Mouse (Mus musculus): Measurements from ENCODE around the gene Vdac1. TPM values are rescaled to one million over a fixed set of nuclear protein-coding genes. Genes with fewer than 3 reads are reported as not detected.
"Not testable (repeated sequence)": the region's sequence is repeated elsewhere in the genome, so short reads cannot be mapped to it uniquely, and the experiment has no call there.

The Vdac1 gene
- polyA plus RNA-seq, 1 experiment from 2014 or later: 204 TPM

GRCm38 (mm10) chr11:52388979-52389378, 28.3 kb downstream of the Vdac1 start:
- H3K36me3 ChIP-seq (replicated peaks): peaks cover 68% of the 10 kb centered on the region

DNA sequence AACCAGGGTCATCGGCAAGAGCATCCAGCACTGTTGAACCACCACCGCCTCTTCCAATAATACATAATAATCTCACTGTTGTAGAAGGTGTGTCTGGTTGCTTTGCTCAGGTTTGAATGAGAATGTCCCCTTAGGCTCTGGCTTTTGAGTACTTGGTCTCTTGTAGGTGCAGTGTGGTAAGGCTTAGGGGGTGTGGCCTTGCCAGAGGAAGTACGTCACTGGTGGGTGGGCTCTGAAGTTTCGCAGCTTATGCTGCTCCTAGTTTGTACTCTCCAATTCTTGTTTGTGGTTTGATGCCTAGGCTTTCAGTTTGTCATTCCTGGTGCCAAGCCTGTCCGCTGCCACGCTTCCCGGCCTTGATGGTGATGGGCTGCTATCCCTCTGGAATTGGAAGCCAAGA, 29.3 kb downstream of the Vdac1 start:
- Histone ChIP-seq H3K27ac (replicated peaks) (no peak overlapping the region), H3K4me3 (no peak overlapping the region), H3K9me3 (no peaks in the 10 kb centered on the region), H3K36me3 (replicated peaks) (peaks cover 60% of the 10 kb centered on the region), H3K4me1 (no peaks in the 10 kb centered on the region), H3K27me3 (replicated peaks; ENCODE audit: low read depth, poor library complexity, severe bottlenecking) (no peaks in the 10 kb centered on the region)
- no peak for DNase-seq (ENCODE audit: low spot score)
- WGBS: 91% methylated on average over 7 of the region's 7 CpGs

More at GRCm38 (mm10) chr11:52388979-52389378, 28.3 kb downstream of the Vdac1 start:
- not testable (repeated sequence) for H3K9me3 ChIP-seq; H3K27me3 ChIP-seq (replicated peaks; ENCODE audit: low read depth, poor library complexity, severe bottlenecking); H3K4me3 ChIP-seq; H3K4me1 ChIP-seq; H3K27ac ChIP-seq (replicated peaks); DNase-seq (ENCODE audit: low spot score)
- WGBS: 90% methylated on average over 5 of the region's 5 CpGs

DNA sequence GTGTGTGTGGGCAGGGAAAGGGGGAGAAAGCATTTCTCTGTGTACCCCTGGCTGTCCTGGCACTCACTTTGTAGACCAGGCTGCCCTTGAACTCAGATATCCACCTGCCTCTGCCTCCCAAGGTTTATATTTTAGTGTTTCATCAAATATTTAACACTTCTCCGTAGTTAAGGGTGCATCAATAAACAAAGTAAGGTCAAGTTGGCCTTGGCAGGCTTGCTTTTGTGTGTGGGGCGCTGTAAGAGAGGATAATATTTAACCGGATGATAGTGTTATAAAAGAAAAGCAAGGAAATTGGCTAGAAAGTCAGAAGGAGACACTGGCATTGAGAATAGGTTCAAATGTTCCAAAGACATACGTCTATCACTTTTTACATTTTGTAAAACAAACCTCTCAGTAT, 33.8 kb downstream of the Vdac1 start:
- Histone ChIP-seq H3K4me3 (no peak overlapping the region), H3K27me3 (replicated peaks; ENCODE audit: low read depth, poor library complexity, severe bottlenecking) (no peaks in the 10 kb centered on the region), H3K4me1 (no peaks in the 10 kb centered on the region; the same call in 1 of the 2 replicates), H3K27ac (replicated peaks) (no peak overlapping the region), H3K9me3 (no peaks in the 10 kb centered on the region), H3K36me3 (replicated peaks) (peaks cover 31% of the 10 kb centered on the region)
- 79% methylated on average over 4 of the region's 4 CpGs for WGBS
- DNase-seq (ENCODE audit: low spot score): no peak

DNA sequence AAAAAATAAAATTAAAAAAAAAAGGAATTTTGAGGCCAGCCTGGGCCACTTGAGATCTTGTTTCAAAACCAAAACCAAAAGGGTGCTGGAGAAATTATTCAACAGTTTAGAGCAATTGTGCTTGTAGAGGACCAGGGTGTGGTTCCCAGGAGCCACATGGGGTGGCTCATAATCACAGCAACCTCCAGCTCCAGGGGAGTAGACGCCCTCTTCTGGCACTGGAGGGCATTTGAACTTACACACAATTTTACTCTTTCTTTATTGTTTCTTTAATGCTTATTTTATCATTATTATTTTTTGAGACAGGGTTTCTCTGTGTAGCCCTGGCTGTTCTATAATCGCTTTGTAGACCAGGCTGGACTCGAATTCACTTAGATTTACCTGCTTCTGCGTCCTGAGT, 34.7 kb downstream of the Vdac1 start:
- Histone ChIP-seq H3K27ac (replicated peaks) (no peak overlapping the region), H3K9me3 (no peaks in the 10 kb centered on the region), H3K4me1 (peaks cover 5% of the 10 kb centered on the region), H3K4me3 (peak overlapping the region; percentile 98; the same call in 1 of the 2 replicates), H3K36me3 (replicated peaks) (peaks cover 26% of the 10 kb centered on the region), H3K27me3 (replicated peaks; ENCODE audit: low read depth, poor library complexity, severe bottlenecking) (no peaks in the 10 kb centered on the region)
- no peak for DNase-seq (ENCODE audit: low spot score)
- WGBS: 30% methylated on average over 4 of the region's 4 CpGs

GRCm38 (mm10) chr11:52395940-52396596, 35.4 kb downstream of the Vdac1 start, which contains the start of gene 9530068E07Rik:
Gene 9530068E07Rik, plus strand, starts transcription at chr11:52396428.
- Histone ChIP-seq H3K9me3 (no peaks in the 10 kb centered on the region), H3K4me1 (peaks cover 11% of the 10 kb centered on the region), H3K27ac (replicated peaks) (peak within 1 kb of the TSS; percentile 98), H3K27me3 (replicated peaks; ENCODE audit: low read depth, poor library complexity, severe bottlenecking) (no peaks in the 10 kb centered on the region), H3K4me3 (peak within 1 kb of the TSS; percentile 98), H3K36me3 (replicated peaks) (peaks cover 29% of the 10 kb centered on the region)
- 1% methylated on average over 38 of the region's 38 CpGs for WGBS
- peak; percentile 93 for DNase-seq (ENCODE audit: low spot score)

DNA sequence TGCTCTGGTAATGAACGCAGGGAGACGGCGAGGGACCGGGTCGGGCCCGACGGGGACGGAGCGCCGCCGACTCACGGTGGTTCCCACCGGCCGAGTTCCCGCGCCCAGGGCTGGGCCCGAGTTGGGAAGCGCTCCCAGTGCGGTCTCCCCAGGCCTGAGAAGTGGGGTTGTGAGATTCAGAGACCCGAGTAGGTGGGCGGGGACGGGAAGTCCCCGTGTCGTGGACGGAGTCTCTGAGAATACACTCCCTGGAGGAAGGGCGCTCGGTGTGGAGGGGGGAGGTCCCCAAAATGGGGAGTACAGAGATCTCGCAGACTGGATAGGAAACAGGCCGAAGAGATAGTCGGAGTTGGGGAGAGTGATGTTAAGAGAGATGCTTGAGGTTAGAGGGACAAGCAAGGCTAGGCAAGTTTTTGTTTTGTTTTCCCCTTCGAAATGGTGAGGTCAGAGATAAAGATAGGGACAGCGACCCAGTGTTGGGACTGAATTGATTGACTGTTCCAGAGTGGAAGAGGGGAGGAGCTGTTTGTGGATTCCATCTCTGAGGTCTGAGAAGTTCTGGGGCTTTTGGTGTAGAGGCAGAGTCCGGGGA, 36.0 kb downstream of the Vdac1 start:
- Histone ChIP-seq H3K36me3 (replicated peaks) (peaks cover 26% of the 10 kb centered on the region), H3K4me3 (peak overlapping the region; percentile 98), H3K9me3 (no peaks in the 10 kb centered on the region), H3K27me3 (replicated peaks; ENCODE audit: low read depth, poor library complexity, severe bottlenecking) (no peaks in the 10 kb centered on the region), H3K4me1 (peaks cover 11% of the 10 kb centered on the region), H3K27ac (replicated peaks) (peak overlapping the region; percentile 98)
- 1% methylated on average over 33 of the region's 33 CpGs for WGBS
- DNase-seq (ENCODE audit: low spot score): peak; percentile 38

GRCm38 (mm10) chr11:52397385-52397987, 36.8 kb downstream of the Vdac1 start:
- Histone ChIP-seq H3K27me3 (replicated peaks; ENCODE audit: low read depth, poor library complexity, severe bottlenecking) (no peaks in the 10 kb centered on the region), H3K27ac (replicated peaks) (peak overlapping the region; percentile 98), H3K4me1 (peaks cover 19% of the 10 kb centered on the region), H3K36me3 (replicated peaks) (peaks cover 29% of the 10 kb centered on the region), H3K4me3 (peak overlapping the region; percentile 98), H3K9me3 (no peaks in the 10 kb centered on the region)
- no peak for DNase-seq (ENCODE audit: low spot score)
- WGBS: 86% methylated on average over 4 of the region's 4 CpGs

GRCm38 (mm10) chr11:52401476-52401875, 40.8 kb downstream of the Vdac1 start:
- WGBS: 77% methylated on average over 2 of the region's 2 CpGs
- H3K27me3 ChIP-seq (replicated peaks; ENCODE audit: low read depth, poor library complexity, severe bottlenecking): no peaks in the 10 kb centered on the region
- peaks cover 65% of the 10 kb centered on the region for H3K36me3 ChIP-seq (replicated peaks)
- H3K4me1 ChIP-seq: peaks cover 25% of the 10 kb centered on the region
- H3K27ac ChIP-seq (replicated peaks): no peak overlapping the region
- no peak overlapping the region for H3K4me3 ChIP-seq
- H3K9me3 ChIP-seq: no peaks in the 10 kb centered on the region
- DNase-seq (ENCODE audit: low spot score): no peak

DNA sequence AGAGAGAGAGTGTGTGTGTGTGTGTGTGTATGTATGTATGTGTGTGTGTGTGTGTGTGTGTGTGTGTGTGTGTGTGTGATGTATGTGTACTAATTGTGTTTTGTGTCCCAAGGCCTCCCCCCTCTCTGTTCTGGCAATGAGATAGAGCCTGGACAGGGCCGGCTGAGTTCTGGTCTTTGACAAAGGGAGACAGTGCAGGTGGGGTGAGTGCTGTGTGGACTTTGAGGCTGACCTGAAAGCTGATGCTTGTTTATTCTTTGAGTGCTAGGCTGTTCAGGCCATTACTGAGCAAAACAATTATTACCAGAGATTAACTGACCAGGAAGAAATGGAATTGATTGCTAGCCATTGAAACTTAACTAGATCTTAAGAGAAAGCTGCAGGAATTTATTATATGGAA, 41.9 kb downstream of the Vdac1 start:
- 47% methylated on average over 1 of the region's 1 CpGs for WGBS
- no peaks in the 10 kb centered on the region for H3K9me3 ChIP-seq
- no peak overlapping the region for H3K27ac ChIP-seq (replicated peaks)
- no peak overlapping the region for H3K4me3 ChIP-seq
- H3K27me3 ChIP-seq (replicated peaks; ENCODE audit: low read depth, poor library complexity, severe bottlenecking): no peaks in the 10 kb centered on the region
- DNase-seq (ENCODE audit: low spot score): no peak
- H3K36me3 ChIP-seq (replicated peaks): peaks cover 74% of the 10 kb centered on the region
- H3K4me1 ChIP-seq: peaks cover 25% of the 10 kb centered on the region

GRCm38 (mm10) chr11:52404209-52404608, 43.5 kb downstream of the Vdac1 start:
- WGBS: 90% methylated on average over 5 of the region's 5 CpGs

GRCm38 (mm10) chr11:52405196-52405688, 44.6 kb downstream of the Vdac1 start:
- Histone ChIP-seq H3K9me3 (no peaks in the 10 kb centered on the region), H3K36me3 (replicated peaks) (peaks cover 83% of the 10 kb centered on the region), H3K27me3 (replicated peaks; ENCODE audit: low read depth, poor library complexity, severe bottlenecking) (no peaks in the 10 kb centered on the region), H3K4me1 (peaks cover 21% of the 10 kb centered on the region), H3K4me3 (no peak overlapping the region), H3K27ac (replicated peaks) (no peak overlapping the region)
- 87% methylated on average over 9 of the region's 9 CpGs for WGBS
- DNase-seq (ENCODE audit: low spot score): no peak

More at GRCm38 (mm10) chr11:52404209-52404608, 43.5 kb downstream of the Vdac1 start:
- no peaks in the 10 kb centered on the region for H3K27me3 ChIP-seq (replicated peaks; ENCODE audit: low read depth, poor library complexity, severe bottlenecking)
- H3K4me1 ChIP-seq: peaks cover 25% of the 10 kb centered on the region
- H3K27ac ChIP-seq (replicated peaks): no peak overlapping the region
- DNase-seq (ENCODE audit: low spot score): no peak
- H3K4me3 ChIP-seq: no peak overlapping the region
- no peaks in the 10 kb centered on the region for H3K9me3 ChIP-seq
- H3K36me3 ChIP-seq (replicated peaks): peaks cover 76% of the 10 kb centered on the region

DNA sequence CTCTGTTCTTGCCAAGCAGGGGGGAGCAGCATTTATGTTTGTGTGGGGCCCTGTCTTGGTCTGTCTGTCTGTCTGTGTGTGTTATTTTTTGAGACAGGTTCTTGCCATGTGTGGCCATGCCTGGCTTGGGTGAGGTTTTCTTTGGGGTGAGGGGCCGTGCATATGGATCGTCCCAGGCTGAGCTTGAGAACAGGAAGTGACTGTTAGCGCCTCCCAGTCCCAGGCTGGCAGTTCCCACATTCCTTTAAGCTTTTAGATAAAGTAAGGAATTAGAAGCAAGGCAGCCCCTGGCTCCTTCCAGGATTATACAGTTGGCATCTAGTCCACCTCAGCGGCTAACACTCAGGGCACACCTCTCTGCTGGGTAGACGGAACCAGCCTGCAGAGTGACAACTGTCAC, 48.7 kb downstream of the Vdac1 start:
- Histone ChIP-seq H3K9me3 (peaks cover 7% of the 10 kb centered on the region; the same call in 1 of the 2 replicates), H3K4me3 (no peak overlapping the region), H3K4me1 (no peaks in the 10 kb centered on the region), H3K27me3 (replicated peaks; ENCODE audit: low read depth, poor library complexity, severe bottlenecking) (no peaks in the 10 kb centered on the region), H3K36me3 (replicated peaks) (peaks cover 72% of the 10 kb centered on the region), H3K27ac (replicated peaks) (no peak overlapping the region)
- DNase-seq (ENCODE audit: low spot score): no peak
- WGBS: 72% methylated on average over 5 of the region's 5 CpGs
